Mouse (Mus musculus): ENCODE measurements around the gene Dbndd2. TPM values are rescaled to one million over a fixed set of nuclear protein-coding genes. Genes with fewer than 3 reads are reported as not detected.

The Dbndd2 gene
- polyA plus RNA-seq, 1 experiment from 2014 or later: 4.5 TPM

DNA sequence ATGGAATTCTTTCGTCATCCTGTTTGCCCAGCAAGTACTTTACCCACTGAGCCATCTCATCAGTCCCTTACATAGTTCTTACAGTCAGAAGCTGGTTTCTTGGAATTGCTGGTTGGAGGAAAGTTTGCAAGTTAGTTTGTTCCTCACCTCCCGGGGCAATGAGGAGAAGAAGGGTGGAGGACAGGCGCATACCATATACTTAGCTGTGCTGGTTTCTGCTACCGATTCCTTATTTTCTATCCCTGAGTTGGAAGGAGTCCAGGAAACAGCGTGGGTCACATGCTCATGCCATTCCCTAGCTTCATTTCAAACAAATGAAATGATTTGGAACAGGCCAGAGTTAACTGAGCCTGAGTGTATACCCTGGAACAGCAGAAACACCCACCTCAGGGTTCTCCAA, 37.0 kb upstream of the Dbndd2 start:
- H3K27ac ChIP-seq (ENCODE audit: low read depth, low read length): no peak overlapping the region
- ATAC-seq (ENCODE audit: insufficient read depth, low FRiP score, low TSS enrichment) (no peak), DNase-seq (ENCODE audit: low spot score) (no peak)
- H3K4me2 ChIP-seq (ENCODE audit: low read depth): no peak overlapping the region
- H3K9ac ChIP-seq (ENCODE audit: low read length): no peak overlapping the region
- no peaks in the 10 kb centered on the region for H3K4me1 ChIP-seq (ENCODE audit: control insufficient read depth, insufficient read depth, low read length)
- no peak overlapping the region for H3K4me3 ChIP-seq (ENCODE audit: low read depth, low read length)
- H3K27me3 ChIP-seq (ENCODE audit: control insufficient read depth, insufficient read depth, low read length): no peaks in the 10 kb centered on the region
- 86% methylated on average over 5 of the region's 5 CpGs for WGBS
- H3K9me3 ChIP-seq (ENCODE audit: control insufficient read depth, low read length): no peaks in the 10 kb centered on the region
- H3K36me3 ChIP-seq (ENCODE audit: control insufficient read depth, insufficient read depth, low read length): no peaks in the 10 kb centered on the region

DNA sequence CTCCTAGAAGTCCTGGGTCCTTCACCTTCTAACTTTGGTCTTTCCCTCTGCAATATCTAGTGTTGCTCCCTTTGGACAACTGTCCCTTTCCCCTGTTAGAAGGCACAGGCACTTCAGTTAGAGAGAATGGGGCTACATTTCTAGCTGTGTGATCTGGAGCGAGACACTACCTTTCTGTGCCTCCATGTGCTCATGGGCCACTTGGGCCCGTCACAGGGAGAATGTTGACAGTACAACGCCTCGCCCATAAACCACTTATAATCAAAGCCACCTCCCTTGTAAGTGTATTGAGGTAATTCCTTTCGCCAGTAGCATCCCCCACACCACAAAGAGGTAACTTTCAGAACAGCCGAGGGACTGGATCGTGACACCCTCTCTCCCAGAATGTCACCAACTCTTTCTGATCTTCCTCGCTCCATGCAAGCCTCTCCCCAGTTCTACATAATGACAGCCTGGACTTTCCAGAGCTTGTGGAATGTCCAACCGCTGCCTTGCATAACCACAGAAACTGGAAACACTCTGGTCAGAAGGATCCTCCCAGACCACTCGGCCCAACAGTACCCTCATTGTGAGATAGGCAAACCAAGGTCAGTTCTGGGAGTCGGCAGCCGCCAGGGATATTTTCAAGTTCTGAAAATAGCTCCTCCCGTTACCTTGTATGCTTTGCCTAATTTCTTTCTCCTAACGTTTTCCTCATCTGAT, 36.4 kb upstream of the Dbndd2 start:
- Histone ChIP-seq H3K36me3 (ENCODE audit: control insufficient read depth, insufficient read depth, low read length) (no peaks in the 10 kb centered on the region), H3K4me2 (ENCODE audit: low read depth) (no peak overlapping the region), H3K27me3 (ENCODE audit: control insufficient read depth, insufficient read depth, low read length) (no peaks in the 10 kb centered on the region), H3K4me3 (ENCODE audit: low read depth, low read length) (no peak overlapping the region), H3K27ac (ENCODE audit: low read depth, low read length) (no peak overlapping the region), H3K9ac (ENCODE audit: low read length) (no peak overlapping the region), H3K9me3 (ENCODE audit: control insufficient read depth, low read length) (no peaks in the 10 kb centered on the region), H3K4me1 (ENCODE audit: control insufficient read depth, insufficient read depth, low read length) (no peaks in the 10 kb centered on the region)
- WGBS: 84% methylated on average over 14 of the region's 14 CpGs
- no peak for DNase-seq (ENCODE audit: low spot score)
- ATAC-seq (ENCODE audit: insufficient read depth, low FRiP score, low TSS enrichment): no peak

DNA sequence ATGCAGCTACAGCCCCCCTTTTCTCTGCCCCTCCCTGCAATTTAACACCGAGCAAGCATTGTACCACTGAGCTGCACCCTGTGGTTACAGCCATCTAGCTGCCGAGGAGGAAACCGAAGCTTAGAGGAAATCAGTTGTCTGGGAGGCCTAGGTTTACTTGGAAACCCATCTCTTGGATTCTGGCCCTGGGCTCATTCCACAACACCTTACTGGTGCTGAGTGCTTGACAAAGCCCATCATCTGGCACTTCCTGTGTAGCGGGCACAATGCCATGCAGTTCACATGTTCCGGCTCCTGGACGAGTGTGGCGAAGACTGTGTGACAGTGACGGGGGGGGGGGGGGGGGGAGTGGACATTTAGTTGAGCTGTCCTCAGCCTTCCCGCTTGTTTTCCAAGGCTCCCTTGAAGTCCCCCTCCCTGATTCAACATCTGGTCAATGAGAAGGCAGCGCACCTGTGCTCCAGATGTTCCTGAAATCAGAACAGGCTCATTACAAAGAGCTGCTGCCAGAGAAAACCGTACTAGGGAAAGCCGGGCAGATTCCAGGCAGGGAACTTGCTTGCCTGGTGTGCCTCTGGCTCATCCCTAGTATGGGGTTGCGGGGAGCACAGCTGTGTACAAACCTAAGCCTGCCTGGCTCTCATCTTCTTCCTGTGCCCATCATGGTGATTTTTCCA, 33.8 kb upstream of the Dbndd2 start:
- Histone ChIP-seq H3K4me2 (ENCODE audit: low read depth) (no peak overlapping the region), H3K27me3 (ENCODE audit: control insufficient read depth, insufficient read depth, low read length) (no peaks in the 10 kb centered on the region), H3K9ac (ENCODE audit: low read length) (no peak overlapping the region), H3K36me3 (ENCODE audit: control insufficient read depth, insufficient read depth, low read length) (no peaks in the 10 kb centered on the region), H3K4me3 (ENCODE audit: low read depth, low read length) (no peak overlapping the region), H3K27ac (ENCODE audit: low read depth, low read length) (no peak overlapping the region), H3K9me3 (ENCODE audit: control insufficient read depth, low read length) (no peaks in the 10 kb centered on the region), H3K4me1 (ENCODE audit: control insufficient read depth, insufficient read depth, low read length) (peaks cover 6% of the 10 kb centered on the region)
- DNase-seq (ENCODE audit: low spot score) (no peak), ATAC-seq (ENCODE audit: insufficient read depth, low FRiP score, low TSS enrichment) (no peak)
- 37% methylated on average over 13 of the region's 13 CpGs for WGBS

DNA sequence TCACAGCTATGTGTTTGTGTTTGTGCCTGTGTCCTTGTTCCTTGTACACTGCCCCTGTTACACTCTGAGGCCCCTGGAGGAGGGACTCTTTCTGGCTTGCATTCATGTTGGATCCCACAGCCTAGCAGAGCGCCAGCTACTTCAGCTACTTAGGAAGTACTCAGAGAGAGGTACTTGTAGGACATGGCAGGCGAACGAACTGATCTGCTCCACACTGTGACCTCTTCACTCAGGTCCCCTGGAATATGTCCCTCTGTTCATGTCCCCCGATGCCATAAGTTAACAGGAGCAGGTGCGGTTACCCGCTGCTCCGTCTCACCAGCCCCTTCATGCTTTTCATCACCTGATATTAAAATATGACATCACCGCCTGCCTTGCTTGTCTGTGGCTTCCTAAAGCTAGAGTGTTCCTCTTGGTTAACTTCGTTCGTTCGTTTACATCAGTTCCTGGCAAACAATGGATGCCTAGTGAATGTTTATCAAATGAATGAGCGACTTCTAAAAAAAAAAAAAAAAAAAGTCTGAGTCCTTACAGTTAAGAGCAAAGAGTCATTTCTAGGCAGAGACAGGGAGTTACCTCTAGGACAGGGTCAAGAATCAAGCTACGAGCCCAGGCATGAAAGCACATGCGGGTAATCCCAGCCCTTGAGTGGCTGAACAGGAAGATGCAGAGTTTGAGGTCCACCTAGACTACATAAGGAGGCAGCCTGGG, 32.7 kb upstream of the Dbndd2 start:
- WGBS: 83% methylated on average over 14 of the region's 14 CpGs
- H3K27me3 ChIP-seq (ENCODE audit: control insufficient read depth, insufficient read depth, low read length): no peaks in the 10 kb centered on the region
- ATAC-seq (ENCODE audit: insufficient read depth, low FRiP score, low TSS enrichment) (no peak), DNase-seq (ENCODE audit: low spot score) (no peak)
- peaks cover 6% of the 10 kb centered on the region for H3K4me1 ChIP-seq (ENCODE audit: control insufficient read depth, insufficient read depth, low read length)
- H3K36me3 ChIP-seq (ENCODE audit: control insufficient read depth, insufficient read depth, low read length): no peaks in the 10 kb centered on the region
- H3K4me3 ChIP-seq (ENCODE audit: low read depth, low read length): no peak overlapping the region
- H3K27ac ChIP-seq (ENCODE audit: low read depth, low read length): no peak overlapping the region
- H3K9me3 ChIP-seq (ENCODE audit: control insufficient read depth, low read length): no peaks in the 10 kb centered on the region
- no peak overlapping the region for H3K9ac ChIP-seq (ENCODE audit: low read length)
- no peak overlapping the region for H3K4me2 ChIP-seq (ENCODE audit: low read depth)

- Histone ChIP-seq H3K27me3 (ENCODE audit: control insufficient read depth, insufficient read depth, low read length) (no peaks in the 10 kb centered on the region), H3K9ac (ENCODE audit: low read length) (no peak overlapping the region), H3K9me3 (ENCODE audit: control insufficient read depth, low read length) (no peaks in the 10 kb centered on the region), H3K4me2 (ENCODE audit: low read depth) (no peak overlapping the region), H3K27ac (ENCODE audit: low read depth, low read length) (no peak overlapping the region), H3K4me1 (ENCODE audit: control insufficient read depth, insufficient read depth, low read length) (peaks cover 6% of the 10 kb centered on the region), H3K36me3 (ENCODE audit: control insufficient read depth, insufficient read depth, low read length) (no peaks in the 10 kb centered on the region), H3K4me3 (ENCODE audit: low read depth, low read length) (no peak overlapping the region)
- 73% methylated on average over 7 of the region's 7 CpGs for WGBS
- ATAC-seq (ENCODE audit: insufficient read depth, low FRiP score, low TSS enrichment) (no peak), DNase-seq (ENCODE audit: low spot score) (no peak)
Observed at GRCm38 (mm10) chr2:164453887-164454500, 31.9 kb upstream of the Dbndd2 start.

- no peak overlapping the region for H3K4me2 ChIP-seq (ENCODE audit: low read depth)
- WGBS: 87% methylated on average over 10 of the region's 10 CpGs
- no peaks in the 10 kb centered on the region for H3K9me3 ChIP-seq (ENCODE audit: control insufficient read depth, low read length)
- H3K27ac ChIP-seq (ENCODE audit: low read depth, low read length): no peak overlapping the region
- H3K4me1 ChIP-seq (ENCODE audit: control insufficient read depth, insufficient read depth, low read length): peaks cover 6% of the 10 kb centered on the region
- H3K9ac ChIP-seq (ENCODE audit: low read length): no peak overlapping the region
- H3K4me3 ChIP-seq (ENCODE audit: low read depth, low read length): no peak overlapping the region
- ATAC-seq (ENCODE audit: insufficient read depth, low FRiP score, low TSS enrichment): no peak
- no peak for DNase-seq (ENCODE audit: low spot score)
- no peaks in the 10 kb centered on the region for H3K36me3 ChIP-seq (ENCODE audit: control insufficient read depth, insufficient read depth, low read length)
- no peaks in the 10 kb centered on the region for H3K27me3 ChIP-seq (ENCODE audit: control insufficient read depth, insufficient read depth, low read length)
Observed at GRCm38 (mm10) chr2:164454846-164455245, 31.1 kb upstream of the Dbndd2 start.

- peaks cover 6% of the 10 kb centered on the region for H3K4me1 ChIP-seq (ENCODE audit: control insufficient read depth, insufficient read depth, low read length)
- no peaks in the 10 kb centered on the region for H3K27me3 ChIP-seq (ENCODE audit: control insufficient read depth, insufficient read depth, low read length)
- no peaks in the 10 kb centered on the region for H3K9me3 ChIP-seq (ENCODE audit: control insufficient read depth, low read length)
- H3K4me2 ChIP-seq (ENCODE audit: low read depth): no peak overlapping the region
- no peak overlapping the region for H3K9ac ChIP-seq (ENCODE audit: low read length)
- H3K27ac ChIP-seq (ENCODE audit: low read depth, low read length): no peak overlapping the region
- no peaks in the 10 kb centered on the region for H3K36me3 ChIP-seq (ENCODE audit: control insufficient read depth, insufficient read depth, low read length)
- no peak for DNase-seq (ENCODE audit: low spot score)
- no peak overlapping the region for H3K4me3 ChIP-seq (ENCODE audit: low read depth, low read length)
- ATAC-seq (ENCODE audit: insufficient read depth, low FRiP score, low TSS enrichment): no peak
- 84% methylated on average over 6 of the region's 6 CpGs for WGBS
Observed at GRCm38 (mm10) chr2:164455421-164456190, 30.3 kb upstream of the Dbndd2 start.

DNA sequence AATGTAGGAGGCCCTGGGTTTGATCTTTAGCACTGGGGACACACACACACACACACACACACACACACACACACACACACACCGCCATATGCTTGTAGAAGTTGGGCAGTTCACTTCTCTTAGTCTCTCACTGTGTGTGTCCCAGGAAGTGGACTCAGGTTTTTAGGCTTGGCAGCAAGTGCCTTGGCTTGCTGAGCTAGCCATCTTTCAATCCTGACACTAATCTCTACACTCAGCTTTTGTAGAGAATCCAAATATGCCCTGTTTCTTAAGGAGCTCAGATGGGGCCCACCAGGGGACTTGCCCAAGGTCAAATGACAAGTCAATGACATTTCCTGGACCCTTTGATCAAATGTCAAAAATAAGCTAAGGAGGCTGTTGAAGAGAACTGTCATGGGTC, 29.5 kb upstream of the Dbndd2 start:
- Histone ChIP-seq H3K27ac (ENCODE audit: low read depth, low read length) (no peak overlapping the region), H3K4me3 (ENCODE audit: low read depth, low read length) (no peak overlapping the region), H3K9me3 (ENCODE audit: control insufficient read depth, low read length) (no peaks in the 10 kb centered on the region), H3K27me3 (ENCODE audit: control insufficient read depth, insufficient read depth, low read length) (no peaks in the 10 kb centered on the region), H3K4me1 (ENCODE audit: control insufficient read depth, insufficient read depth, low read length) (peaks cover 6% of the 10 kb centered on the region), H3K36me3 (ENCODE audit: control insufficient read depth, insufficient read depth, low read length) (no peaks in the 10 kb centered on the region), H3K4me2 (ENCODE audit: low read depth) (no peak overlapping the region), H3K9ac (ENCODE audit: low read length) (no peak overlapping the region)
- DNase-seq (ENCODE audit: low spot score) (no peak), ATAC-seq (ENCODE audit: insufficient read depth, low FRiP score, low TSS enrichment) (no peak)
- 70% methylated on average over 1 of the region's 1 CpGs for WGBS
